Mouse (Mus musculus): ENCODE measurements around the gene Usp21. TPM values are rescaled to one million over a fixed set of nuclear protein-coding genes. Genes with fewer than 3 reads are reported as not detected.

Gene Usp21
- polyA plus RNA-seq, 1 experiment from 2014 or later = 92.3 TPM

GRCm38 (mm10) chr1:171251594-171252324 lies 36.0 kb downstream of the Usp21 start:
- H3K27me3 ChIP-seq (replicated peaks; ENCODE audit: control insufficient read depth, insufficient read depth, low read length) = no peaks in the 10 kb centered on the region
- H3K27ac ChIP-seq (ENCODE audit: low read depth, low read length) = peak overlapping the region; percentile 70
- peaks cover 31% of the 10 kb centered on the region for H3K4me1 ChIP-seq (ENCODE audit: control insufficient read depth, insufficient read depth, low read depth, low read length)
- no peak for ATAC-seq
- peak overlapping the region; percentile 37 for H3K4me3 ChIP-seq (ENCODE audit: low read length)
- H3K36me3 ChIP-seq (ENCODE audit: control insufficient read depth, insufficient read depth, low read length) = no peaks in the 10 kb centered on the region
- H3K9me3 ChIP-seq (ENCODE audit: control insufficient read depth, low read length) = no peaks in the 10 kb centered on the region
- WGBS = 4% methylated on average over 13 of the region's 13 CpGs
- H3K9ac ChIP-seq (ENCODE audit: low read depth, low read length) = peak overlapping the region; percentile 57
- peak overlapping the region; percentile 59 for H3K4me2 ChIP-seq (ENCODE audit: low read length)

GRCm38 (mm10) chr1:171250680-171251593 lies 36.9 kb downstream of the Usp21 start, which contains the start of gene Ndufs2:
Gene Ndufs2 (minus strand): TSS chr1:171251388.
- Histone ChIP-seq H3K9ac (ENCODE audit: low read depth, low read length) (peak within 1 kb of the TSS; percentile 57), H3K27me3 (replicated peaks; ENCODE audit: control insufficient read depth, insufficient read depth, low read length) (no peaks in the 10 kb centered on the region), H3K4me2 (ENCODE audit: low read length) (peak within 1 kb of the TSS; percentile 59), H3K27ac (ENCODE audit: low read depth, low read length) (peak within 1 kb of the TSS; percentile 70), H3K4me1 (ENCODE audit: control insufficient read depth, insufficient read depth, low read depth, low read length) (peaks cover 35% of the 10 kb centered on the region), H3K36me3 (ENCODE audit: control insufficient read depth, insufficient read depth, low read length) (no peaks in the 10 kb centered on the region), H3K4me3 (ENCODE audit: low read length) (peak within 1 kb of the TSS; percentile 37), H3K9me3 (ENCODE audit: control insufficient read depth, low read length) (no peaks in the 10 kb centered on the region)
- WGBS = 7% methylated on average over 24 of the region's 26 CpGs
- peak; percentile 1; the same call in 1 of the 2 replicates for ATAC-seq

- Histone ChIP-seq H3K4me2 (ENCODE audit: low read length) (peak within 1 kb of the TSS; percentile 59), H3K4me3 (ENCODE audit: low read length) (peak within 1 kb of the TSS; percentile 37), H3K36me3 (ENCODE audit: control insufficient read depth, insufficient read depth, low read length) (no peaks in the 10 kb centered on the region), H3K9ac (ENCODE audit: low read depth, low read length) (peak within 1 kb of the TSS; percentile 55), H3K27me3 (replicated peaks; ENCODE audit: control insufficient read depth, insufficient read depth, low read length) (no peaks in the 10 kb centered on the region), H3K4me1 (ENCODE audit: control insufficient read depth, insufficient read depth, low read depth, low read length) (peaks cover 39% of the 10 kb centered on the region), H3K27ac (ENCODE audit: low read depth, low read length) (peak within 1 kb of the TSS; percentile 64), H3K9me3 (ENCODE audit: control insufficient read depth, low read length) (no peaks in the 10 kb centered on the region)
- no peak for ATAC-seq
- 11% methylated on average over 5 of the region's 5 CpGs for WGBS
These were observed 37.7 kb downstream of the Usp21 start, which contains the start of gene Adamts4 for GRCm38 (mm10) chr1:171249913-171250600. Gene Adamts4 (plus strand): TSS chr1:171250421.

GRCm38 (mm10) chr1:171248386-171249226 lies 39.2 kb downstream of the Usp21 start:
- Histone ChIP-seq H3K4me1 (ENCODE audit: control insufficient read depth, insufficient read depth, low read depth, low read length) (peaks cover 39% of the 10 kb centered on the region), H3K4me2 (ENCODE audit: low read length) (no peak overlapping the region), H3K9ac (ENCODE audit: low read depth, low read length) (no peak overlapping the region), H3K4me3 (ENCODE audit: low read length) (no peak overlapping the region), H3K9me3 (ENCODE audit: control insufficient read depth, low read length) (no peaks in the 10 kb centered on the region), H3K27me3 (replicated peaks; ENCODE audit: control insufficient read depth, insufficient read depth, low read length) (no peaks in the 10 kb centered on the region), H3K27ac (ENCODE audit: low read depth, low read length) (no peak overlapping the region; the same call in 1 of the 2 replicates), H3K36me3 (ENCODE audit: control insufficient read depth, insufficient read depth, low read length) (no peaks in the 10 kb centered on the region)
- WGBS = 36% methylated on average over 3 of the region's 3 CpGs
- no peak for ATAC-seq

- Histone ChIP-seq H3K4me2 (ENCODE audit: low read length) (peak overlapping the region; percentile 66), H3K27ac (ENCODE audit: low read depth, low read length) (no peak overlapping the region), H3K27me3 (replicated peaks; ENCODE audit: control insufficient read depth, insufficient read depth, low read length) (no peaks in the 10 kb centered on the region), H3K4me3 (ENCODE audit: low read length) (no peak overlapping the region), H3K4me1 (ENCODE audit: control insufficient read depth, insufficient read depth, low read depth, low read length) (peaks cover 39% of the 10 kb centered on the region), H3K9me3 (ENCODE audit: control insufficient read depth, low read length) (no peaks in the 10 kb centered on the region), H3K9ac (ENCODE audit: low read depth, low read length) (no peak overlapping the region; the same call in 1 of the 2 replicates), H3K36me3 (ENCODE audit: control insufficient read depth, insufficient read depth, low read length) (no peaks in the 10 kb centered on the region)
- ATAC-seq = no peak
- 30% methylated on average over 4 of the region's 4 CpGs for WGBS
These were observed 39.9 kb downstream of the Usp21 start for GRCm38 (mm10) chr1:171247916-171248315.

- 13% methylated on average over 13 of the region's 13 CpGs for WGBS
- peak; percentile 3 for ATAC-seq
- H3K9ac ChIP-seq (ENCODE audit: low read depth, low read length) = peak overlapping the region; percentile 64
These were observed 40.3 kb downstream of the Usp21 start for GRCm38 (mm10) chr1:171247453-171247841.

GRCm38 (mm10) chr1:171246709-171247452 lies 40.9 kb downstream of the Usp21 start:
- peaks cover 32% of the 10 kb centered on the region for H3K4me1 ChIP-seq (ENCODE audit: control insufficient read depth, insufficient read depth, low read depth, low read length)
- H3K36me3 ChIP-seq (ENCODE audit: control insufficient read depth, insufficient read depth, low read length) = peaks cover 5% of the 10 kb centered on the region; the same call in 1 of the 2 replicates
- H3K27me3 ChIP-seq (replicated peaks; ENCODE audit: control insufficient read depth, insufficient read depth, low read length) = no peaks in the 10 kb centered on the region
- peak overlapping the region; percentile 77 for H3K27ac ChIP-seq (ENCODE audit: low read depth, low read length)
- under 1% methylated on average over 41 of the region's 41 CpGs for WGBS
- peak overlapping the region; percentile 73 for H3K4me2 ChIP-seq (ENCODE audit: low read length)
- H3K9me3 ChIP-seq (ENCODE audit: control insufficient read depth, low read length) = no peaks in the 10 kb centered on the region
- H3K9ac ChIP-seq (ENCODE audit: low read depth, low read length) = peak overlapping the region; percentile 93
- peak; percentile 95 for ATAC-seq
- peak overlapping the region; percentile 72 for H3K4me3 ChIP-seq (ENCODE audit: low read length)

More at GRCm38 (mm10) chr1:171247453-171247841, 40.3 kb downstream of the Usp21 start:
- H3K27ac ChIP-seq (ENCODE audit: low read depth, low read length) = peak overlapping the region; percentile 72
- peaks cover 36% of the 10 kb centered on the region for H3K4me1 ChIP-seq (ENCODE audit: control insufficient read depth, insufficient read depth, low read depth, low read length)
- H3K4me3 ChIP-seq (ENCODE audit: low read length) = peak overlapping the region; percentile 72
- no peaks in the 10 kb centered on the region for H3K27me3 ChIP-seq (replicated peaks; ENCODE audit: control insufficient read depth, insufficient read depth, low read length)
- H3K36me3 ChIP-seq (ENCODE audit: control insufficient read depth, insufficient read depth, low read length) = peaks cover 4% of the 10 kb centered on the region; the same call in 1 of the 2 replicates
- peak overlapping the region; percentile 66 for H3K4me2 ChIP-seq (ENCODE audit: low read length)
- H3K9me3 ChIP-seq (ENCODE audit: control insufficient read depth, low read length) = no peaks in the 10 kb centered on the region

Data from hindbrain, embryonic 16.5 days (tissue).